Mouse (Mus musculus): ENCODE results near the gene Dapk1.

DNA sequence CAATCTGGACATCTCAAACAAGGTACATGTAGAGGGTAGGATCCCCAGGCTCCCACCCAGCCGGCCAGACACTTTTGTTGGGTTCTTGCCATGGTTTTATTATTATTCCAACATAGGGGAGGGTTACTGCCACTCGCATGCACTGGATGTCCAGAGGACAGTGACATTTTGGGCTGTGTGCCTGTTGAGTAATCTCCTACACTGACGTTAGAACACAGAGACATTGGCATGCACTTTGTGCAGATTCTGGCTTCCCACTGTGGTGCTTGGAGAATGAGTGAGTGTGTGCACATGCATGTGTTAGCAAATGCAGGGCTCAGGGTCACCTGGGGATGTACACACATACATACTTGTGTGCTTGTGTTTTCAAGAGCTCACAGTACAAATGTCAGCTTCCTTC is 129.3 kb downstream of the Dapk1 start:
- TF ChIP-seq GATA1 (IDR thresholded peaks at IDR 0.05; ENCODE audit: borderline replicate concordance, low read length) (no peak), FLI1 (IDR thresholded peaks at IDR 0.05; ENCODE audit: low read length) (no peak)
